Mouse (Mus musculus) ovary, adult 18-20 months (tissue): Measurements from ENCODE around the gene Hist1h2ah.

Experiments used
- DNase-seq: peaks from one replicate; pipeline ENCODE4 v3.0.0; 2022; ENCODE audit warnings: low spot score, mixed read lengths

The Hist1h2ah gene

DNA sequence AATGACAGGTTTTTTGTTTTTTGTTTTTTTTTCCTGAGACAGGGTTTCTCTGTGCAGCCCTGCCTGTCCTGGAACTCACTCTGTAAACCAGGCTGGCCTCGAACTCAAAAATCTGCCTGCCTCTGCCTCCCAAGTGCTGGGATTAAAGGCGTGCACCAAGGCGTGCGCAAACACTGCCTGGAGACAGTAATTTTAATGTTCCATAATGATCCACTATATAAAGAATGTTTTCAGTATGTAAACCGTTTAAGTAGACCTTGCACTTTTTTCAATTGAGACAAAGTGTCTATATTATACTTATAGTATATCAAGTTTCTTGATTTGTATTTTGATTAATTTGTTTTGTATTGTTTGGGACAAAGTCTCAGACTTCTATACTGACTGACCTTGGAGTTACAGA is 4.0 kb upstream of the Hist1h2ah start:
- DNase-seq = no peak

DNA sequence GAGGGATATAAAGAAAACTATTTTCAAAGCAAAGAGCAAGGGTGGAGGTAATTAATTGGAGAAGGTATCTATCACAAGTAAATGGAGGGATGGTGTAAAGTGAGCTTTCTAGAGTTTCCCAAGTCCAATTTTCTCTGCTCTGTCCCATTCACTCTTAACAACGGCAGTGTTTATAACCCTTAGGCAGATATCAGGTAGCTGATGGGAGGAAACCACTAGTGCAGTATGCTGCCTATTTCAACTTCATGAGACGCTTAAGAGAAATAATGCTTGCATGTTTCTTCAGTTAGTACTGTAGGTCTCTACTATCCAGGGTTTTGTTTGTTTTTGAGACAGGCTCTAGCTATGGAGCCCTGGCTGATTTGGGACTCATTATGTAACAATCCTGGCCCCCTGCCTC is 2.0 kb upstream of the Hist1h2ah start:
- no peak for DNase-seq

DNA sequence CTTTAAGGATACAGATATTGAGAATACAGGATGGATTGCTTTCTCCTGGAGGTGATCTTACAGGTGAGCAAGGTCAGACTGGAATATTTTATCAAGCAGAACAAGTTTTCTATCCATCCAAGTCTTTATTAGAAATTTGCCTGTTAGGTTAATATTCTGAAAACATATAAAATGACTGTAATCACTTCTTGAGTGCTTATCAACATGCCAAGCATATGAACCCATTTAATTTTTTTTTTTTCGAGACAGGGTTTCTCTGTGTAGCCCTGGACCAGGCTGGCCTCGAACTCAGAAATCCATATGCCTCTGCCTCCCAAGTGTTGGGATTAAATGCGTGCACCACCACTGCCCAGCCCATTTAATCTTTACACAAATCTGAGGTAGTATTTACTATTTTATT is 1.6 kb upstream of the Hist1h2ah start:
- DNase-seq = no peak

DNA sequence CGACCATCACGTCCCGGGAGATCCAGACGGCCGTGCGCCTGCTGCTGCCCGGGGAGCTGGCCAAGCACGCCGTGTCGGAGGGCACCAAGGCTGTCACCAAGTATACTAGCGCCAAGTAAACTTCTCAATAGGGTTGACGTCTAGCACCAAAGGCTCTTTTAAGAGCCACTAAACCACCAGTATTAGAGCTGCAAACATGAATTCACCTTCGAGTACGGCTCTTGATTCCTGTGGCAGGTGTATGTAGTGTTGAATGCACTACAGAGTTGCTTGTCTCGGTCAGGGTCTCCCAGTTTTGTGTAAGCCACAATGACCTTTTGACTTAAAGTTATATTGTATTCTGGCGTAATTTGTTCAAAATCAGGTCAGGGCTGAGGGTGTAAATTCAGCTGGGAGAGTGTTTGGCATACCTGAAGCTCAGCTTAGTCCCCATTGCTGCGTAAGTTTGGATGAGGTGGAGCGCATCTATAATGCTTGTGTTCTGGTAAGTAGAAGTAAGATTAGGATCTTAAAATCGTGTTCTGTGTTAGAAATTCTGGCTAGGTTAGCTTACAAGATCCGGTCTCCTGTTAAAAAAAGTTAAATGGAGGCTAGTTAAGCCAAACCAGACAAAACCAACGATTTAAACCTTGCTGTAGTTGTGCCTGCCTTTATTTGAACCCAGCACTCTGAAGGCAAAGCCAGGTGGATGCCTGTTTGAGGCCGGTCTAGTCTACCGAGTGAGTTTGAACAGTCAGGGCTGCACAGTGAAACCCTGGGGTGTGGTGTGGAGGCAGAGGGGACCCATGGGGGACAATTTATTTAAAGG is 985 bp upstream of the Hist1h2ah start:
- no peak for DNase-seq

DNA sequence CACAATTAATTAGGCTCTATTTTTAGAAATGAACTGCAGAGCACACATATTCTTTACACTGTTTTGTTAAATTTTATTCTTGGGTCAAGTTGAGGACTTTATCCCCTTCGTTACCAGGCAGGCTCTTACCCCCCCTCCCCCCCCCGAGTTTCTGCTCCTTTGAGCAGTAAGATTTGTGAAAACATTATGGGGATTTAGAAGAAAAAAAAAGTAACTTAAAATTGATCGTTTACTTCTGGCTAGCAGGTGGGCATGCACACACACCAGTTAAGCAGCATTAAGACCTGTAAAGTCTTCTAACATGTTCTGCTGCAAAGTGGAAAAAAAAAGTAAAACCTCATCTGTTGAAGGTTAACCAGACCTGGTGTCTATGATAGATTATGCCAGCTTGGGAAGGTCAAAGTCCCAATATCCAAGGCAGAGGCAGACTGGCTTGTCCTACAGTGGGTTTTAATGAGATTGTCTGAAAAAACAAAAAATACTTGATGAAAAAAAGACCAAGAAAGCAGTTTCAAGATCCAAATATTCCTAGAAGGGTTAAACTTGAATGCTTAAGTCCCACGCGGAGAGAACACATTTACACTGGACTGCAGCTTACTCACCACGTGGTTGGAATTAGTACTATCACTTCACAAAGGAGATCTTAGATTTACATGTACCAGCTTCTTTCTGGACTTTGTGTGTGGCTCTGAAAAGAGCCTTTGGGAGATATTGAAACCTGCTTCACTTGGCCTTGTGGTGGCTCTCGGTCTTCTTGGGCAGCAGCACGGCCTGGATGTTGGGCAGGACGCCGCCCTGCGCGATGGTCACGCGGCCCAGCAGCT is 713 bp downstream of the Hist1h2ah start:
- no peak for DNase-seq

DNA sequence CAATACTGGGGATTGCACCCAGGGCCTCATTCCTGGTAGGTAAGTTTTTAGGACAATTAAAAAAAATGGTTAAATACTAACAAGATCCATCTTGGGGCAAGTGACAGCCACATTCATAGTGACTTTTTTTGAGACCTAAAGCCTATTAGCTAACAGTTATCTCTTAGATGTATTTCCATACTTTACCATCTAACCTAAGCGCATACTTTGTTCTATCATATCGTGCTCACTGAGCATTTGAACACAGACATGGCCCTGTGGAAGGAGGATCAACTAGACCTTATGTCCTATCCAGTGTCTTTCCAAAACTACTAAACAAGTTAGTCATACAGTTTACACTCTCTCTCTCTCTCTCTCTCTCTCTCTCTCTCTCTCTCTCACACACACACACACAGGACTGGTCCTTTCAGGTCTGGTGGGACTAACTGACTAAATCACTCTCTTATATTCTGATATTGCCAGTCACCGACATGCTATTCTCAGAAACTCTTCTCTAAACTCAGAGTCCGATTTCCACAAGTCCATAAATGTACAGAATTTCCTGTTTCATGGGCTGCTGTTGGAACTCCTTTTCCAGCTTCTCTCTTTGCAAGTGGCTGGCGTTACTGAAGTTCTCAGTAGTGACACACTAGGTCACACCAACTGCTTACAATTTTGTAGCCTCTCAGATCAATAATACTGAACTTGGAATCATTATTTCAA is 1.5 kb downstream of the Hist1h2ah start:
- no peak for DNase-seq

DNA sequence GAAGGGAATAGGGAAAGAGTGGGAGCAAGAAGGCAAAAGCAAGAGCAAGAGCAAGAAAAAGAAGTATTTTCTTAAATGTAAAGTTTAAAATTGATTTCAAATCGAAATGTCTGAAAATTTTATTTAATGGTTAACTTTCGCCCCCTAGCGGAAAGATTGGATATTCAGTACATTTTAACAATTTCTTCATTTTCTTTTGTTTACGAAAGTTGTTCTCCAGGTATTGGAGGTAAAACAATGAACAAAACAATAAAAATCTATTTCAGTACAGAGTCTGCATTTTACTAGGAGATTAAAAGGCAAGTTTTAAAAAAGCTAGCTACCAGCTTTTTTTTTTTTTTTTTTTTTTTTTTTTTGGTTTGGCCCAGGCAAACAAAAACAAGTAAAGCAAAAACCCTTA is 4.9 kb downstream of the Hist1h2ah start:
- no peak for DNase-seq

DNA sequence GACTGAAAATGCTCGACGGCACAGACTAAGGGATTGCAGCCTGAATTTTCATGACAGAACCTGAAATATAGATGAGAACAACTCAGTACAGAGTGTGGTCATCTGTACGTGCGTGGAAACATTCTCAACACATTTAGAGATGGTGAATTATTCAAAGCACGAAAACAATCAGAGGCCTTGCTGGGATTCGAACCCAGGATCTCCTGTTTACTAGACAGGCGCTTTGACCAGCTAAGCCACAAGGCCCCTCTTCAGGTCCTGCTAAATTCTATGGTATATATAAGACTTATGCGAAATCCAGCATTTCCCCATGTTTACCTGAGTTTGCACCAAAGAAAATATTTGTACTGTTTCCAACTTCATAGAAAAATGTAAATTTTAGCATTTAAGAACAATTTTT is 5.4 kb downstream of the Hist1h2ah start:
- no peak for DNase-seq

DNA sequence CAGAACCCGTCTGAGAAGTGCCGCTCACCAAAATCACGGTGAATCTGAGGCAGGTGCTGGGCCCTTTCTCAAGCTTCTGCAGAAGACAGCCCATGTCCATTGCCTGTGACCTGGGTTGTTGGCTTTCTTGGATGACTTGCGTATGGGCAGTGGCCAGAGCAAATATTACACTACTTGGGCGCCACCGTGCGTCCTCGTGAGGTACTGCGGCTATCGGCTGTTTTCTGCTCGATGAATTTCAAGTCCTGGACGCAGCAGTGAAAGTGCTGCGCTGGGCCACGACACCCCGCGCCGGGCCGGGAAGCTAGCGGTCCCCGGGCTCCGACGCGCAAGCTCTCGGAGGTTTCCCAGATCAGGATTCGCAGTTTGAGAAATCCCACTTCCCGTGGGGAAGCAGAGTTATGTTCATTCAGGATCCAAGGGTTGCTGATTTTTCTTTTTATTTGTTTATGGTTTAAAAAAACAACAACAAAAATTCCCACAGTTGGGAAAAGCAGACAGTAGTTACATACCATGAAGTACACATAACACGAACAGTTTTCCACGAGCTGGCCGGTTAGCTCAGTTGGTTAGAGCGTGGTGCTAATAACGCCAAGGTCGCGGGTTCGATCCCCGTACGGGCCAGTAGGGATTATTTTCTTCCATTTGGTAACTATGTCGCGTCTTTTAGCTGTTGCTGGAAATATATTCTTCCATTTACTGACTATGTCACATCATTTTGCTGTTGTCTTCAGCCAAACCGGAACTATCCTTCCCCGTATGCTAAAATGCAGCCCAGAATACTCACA is 6.5 kb downstream of the Hist1h2ah start:
- DNase-seq = peak; percentile 84

DNA sequence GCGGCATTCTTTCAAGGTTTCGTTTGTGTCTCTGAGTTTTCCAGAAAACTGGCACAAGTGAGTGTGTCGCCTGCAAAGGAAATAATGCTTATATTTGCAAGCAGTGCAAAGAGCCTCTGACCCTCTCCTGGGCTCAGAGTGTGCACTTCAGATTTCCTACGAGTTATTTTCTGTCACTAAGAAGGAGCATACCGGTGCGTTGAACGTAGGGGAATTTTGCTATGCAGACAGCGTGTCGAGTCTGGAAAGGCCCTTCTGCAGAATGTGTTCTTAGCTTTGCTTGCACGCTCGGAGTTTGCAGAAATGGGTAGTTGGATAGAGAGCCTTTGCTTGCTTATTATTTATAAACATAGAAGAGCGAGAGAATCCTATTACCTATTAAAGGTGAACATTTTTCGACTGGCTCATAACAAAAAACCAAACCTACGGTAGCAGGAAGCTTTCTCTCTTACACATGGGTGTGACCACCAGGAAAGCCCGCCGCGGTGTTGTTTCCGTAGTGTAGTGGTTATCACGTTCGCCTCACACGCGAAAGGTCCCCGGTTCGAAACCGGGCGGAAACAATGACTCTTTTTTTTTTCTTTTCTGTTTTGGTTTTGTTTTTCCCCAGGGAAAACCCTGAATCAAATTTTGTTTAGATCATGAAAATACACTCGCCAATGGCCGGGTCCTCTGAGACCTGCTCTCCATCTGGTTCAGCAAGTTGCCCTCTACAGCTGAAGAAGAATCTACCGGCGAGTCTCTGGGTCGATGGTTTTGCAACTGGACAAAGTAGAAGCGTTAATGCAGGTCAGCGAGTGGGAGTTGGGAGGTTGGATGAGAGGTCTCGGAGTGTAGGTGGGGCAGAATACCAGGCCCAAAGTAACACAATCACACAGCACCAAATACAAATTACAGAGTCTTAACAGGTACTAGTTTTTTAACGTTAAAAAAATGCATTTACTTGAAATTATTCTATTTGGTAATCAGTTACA is 9.0 kb downstream of the Hist1h2ah start:
- DNase-seq = no peak

DNA sequence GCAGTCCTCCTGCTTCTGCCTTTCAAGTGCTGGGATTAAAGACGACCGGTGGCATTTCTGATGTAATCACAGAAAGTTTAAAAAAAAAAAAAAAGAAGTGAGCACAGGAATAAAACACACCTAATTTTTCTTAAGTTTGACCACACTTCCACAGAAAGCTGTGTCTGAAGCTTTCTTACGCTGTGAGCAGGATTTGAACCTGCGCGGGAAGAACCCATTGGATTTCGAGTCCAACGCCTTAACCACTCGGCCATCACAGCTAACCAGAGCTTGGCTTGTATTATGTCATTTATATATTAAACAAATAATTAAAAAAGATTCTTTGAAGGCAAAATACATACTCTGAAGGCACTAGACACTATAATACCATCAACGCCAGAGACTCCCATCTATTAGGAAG is 13.1 kb downstream of the Hist1h2ah start:
- peak; percentile 42 for DNase-seq

DNA sequence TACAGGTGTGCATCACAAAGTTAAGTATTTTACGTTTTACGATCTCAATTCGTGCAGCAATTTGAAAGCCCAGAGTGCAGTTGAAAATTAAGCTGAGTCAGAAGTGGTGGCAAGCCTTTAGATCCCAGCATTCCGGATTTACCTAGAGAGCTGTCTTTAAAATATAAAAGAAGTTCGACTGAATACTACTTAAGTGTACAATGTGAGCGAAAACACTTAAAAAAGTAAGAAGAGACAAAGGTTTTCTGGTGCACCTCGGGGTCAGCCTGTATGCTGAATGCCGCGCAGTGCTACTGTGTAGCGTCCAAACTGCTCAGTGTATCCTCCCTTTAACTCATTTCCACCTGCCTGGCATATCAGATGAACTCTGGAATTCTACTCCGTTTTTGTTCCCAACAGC is 13.8 kb downstream of the Hist1h2ah start:
- DNase-seq = no peak

DNA sequence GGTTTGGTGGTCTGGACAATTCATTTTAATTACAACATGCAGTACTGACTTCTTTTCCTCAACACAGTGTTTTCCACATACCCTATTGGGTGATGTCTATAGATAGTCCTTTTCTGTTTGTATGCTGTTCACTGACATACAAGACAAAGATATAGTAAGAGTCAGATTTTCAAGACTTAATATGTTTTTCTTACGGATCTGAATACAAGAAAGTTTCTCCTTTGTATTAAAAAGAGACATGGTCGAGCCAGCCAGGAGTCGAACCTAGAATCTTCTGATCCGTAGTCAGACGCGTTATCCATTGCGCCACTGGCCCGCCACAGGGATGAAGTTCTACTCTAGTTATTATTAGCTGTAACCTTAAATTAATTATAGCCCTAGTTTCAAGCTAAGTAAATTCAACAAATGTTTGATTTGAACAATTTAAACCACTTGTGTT is 14.4 kb downstream of the Hist1h2ah start:
- DNase-seq = no peak

DNA sequence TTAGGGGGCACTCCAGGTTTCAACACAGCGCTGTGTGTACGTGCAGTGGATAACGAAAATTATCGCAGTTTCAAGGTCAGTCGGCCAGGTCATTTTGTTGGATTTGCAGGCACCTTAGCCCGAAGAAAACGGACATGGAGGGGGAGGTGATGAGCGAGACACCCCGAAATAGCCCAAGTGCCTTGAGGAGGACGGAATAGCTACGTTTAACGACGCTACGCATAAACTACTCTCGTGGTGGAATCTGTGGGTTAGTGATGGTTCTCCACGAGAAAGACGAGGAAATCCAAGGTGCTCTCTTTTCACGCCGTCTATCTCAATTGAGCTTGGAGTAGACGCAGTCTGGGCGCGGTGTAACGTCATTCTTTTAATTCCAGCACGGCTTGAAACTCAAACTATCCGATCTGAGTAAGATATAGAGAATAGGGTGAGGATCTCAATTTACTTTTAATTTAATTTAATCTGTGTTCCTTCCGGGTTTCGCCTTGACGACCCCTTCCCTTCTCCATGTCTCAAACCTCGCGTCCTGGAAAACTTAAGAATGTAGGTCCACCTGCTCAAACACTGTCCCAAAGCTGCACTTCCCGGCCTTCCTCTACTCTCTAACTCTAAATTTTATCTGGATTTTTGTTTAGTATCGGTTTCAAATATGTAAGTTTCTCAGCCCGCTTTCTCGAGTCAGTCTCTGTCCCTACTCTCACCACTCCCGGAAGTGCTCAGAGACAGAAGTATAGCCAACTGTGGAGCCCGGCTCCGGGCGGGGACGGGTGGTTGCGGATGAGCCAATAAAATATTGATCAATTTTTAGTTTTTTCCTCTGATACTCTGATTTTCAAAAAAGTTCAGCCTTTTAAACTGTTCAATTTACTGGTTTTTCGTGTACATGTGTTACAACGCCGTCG is 15.2 kb downstream of the Hist1h2ah start:
- DNase-seq = no peak

DNA sequence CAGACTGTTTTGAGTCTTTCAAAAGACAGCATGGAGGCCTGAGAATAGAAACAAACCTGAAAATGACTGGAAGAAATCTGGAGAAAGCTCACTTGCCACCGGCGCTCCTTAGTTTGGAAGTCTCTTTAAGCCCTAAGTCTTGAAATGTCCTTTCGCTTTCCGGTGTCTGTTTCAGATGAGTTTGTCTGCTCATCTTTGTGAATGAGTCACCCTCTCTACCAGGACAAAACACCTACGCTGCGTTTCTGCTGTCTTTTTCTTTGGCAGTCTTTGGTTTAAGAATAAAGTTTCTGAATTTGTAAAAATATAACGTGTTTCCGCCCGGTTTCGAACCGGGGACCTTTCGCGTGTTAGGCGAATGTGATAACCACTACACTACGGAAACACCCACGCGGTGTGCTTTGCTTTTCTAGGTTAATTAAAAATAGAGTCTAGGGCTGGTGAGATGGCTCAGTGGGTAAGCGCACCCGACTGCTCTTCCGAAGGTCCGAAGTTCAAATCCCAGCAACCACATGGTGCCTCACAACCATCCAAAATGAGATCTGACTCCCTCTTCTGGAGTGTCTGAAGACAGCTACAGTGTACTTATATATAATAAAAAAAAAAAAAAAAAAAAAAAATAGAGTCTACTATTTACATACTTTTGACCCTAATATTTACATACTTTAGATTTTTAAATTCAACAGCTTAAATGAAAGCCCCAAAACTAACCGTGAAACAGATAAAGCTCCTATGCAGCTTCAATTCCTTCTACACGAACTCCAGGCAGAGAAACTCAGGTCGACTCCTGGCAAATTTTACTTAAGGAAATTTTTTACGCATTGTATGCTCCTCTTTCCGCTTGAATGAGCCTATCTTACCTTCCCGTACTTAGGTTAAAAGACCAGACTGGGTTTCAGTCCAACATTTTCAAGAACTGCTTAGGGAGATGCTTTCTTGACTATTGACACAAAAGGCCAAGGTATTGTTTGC is 19.6 kb downstream of the Hist1h2ah start:
- DNase-seq = peak; percentile 14

DNA sequence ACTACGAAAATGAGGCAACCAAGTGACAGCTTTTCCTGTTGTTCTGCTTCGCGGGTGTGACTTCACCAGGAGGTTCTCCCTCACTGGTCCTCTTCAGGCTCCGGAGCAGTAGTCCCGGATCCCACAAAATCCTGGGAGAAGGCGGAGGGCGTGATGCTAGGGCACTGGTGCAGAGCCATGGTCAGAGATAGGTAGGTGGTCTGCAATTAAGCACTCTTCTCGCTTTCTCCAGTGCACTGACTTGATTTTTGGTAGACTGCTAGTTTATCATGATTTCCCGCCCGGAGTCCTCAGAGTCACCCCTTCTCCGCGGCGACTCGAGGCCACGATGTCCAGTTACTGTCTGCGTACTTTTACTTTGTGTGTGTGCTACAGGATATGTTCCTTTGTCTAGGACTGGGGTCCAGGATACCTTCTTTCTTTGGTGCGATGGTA is 20.9 kb downstream of the Hist1h2ah start:
- DNase-seq = no peak

DNA sequence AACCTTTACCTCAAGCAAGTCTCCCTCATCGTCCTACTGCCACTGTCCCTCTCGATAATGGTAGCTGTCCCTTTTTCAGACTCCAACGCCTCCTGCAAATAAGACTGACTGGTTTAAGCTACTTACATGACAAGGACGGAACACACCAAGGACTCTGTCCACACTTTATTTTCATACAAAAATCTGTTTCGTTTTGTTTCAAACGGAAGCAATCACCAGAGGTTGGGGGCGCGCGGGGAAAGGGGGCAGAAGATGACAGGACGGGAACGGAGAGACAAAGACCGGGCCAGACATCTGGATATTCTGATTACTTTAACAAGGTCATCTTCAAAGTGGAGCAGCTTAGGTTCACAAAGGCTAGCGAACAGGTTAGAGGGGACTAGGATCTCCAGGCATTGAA is 21.7 kb downstream of the Hist1h2ah start:
- no peak for DNase-seq

DNA sequence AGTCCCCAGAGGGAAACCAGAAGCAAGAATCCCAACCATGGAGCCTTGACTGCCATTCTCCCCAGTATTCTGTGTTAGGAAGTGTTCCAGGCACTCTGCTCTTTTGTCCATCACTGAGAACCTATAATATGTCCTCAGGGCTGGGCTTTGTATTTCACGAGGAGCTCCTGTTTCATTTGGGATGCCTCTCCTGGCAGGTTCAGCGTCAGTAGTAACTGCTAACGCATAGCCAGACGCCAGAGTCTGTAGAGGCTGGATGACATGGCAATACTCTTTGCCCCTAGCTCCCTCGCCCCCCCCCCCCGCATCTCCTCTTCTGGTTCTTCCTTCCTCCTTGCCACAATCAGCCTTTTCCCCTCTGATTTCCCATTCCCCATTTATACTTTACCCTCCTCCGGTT is 25.7 kb downstream of the Hist1h2ah start, which contains the start of gene Prss16:
Gene Prss16 (minus strand): TSS at position 101 of the 400 bp plus-strand sequence.
- no peak for DNase-seq
